Mouse (Mus musculus): ENCODE data around the gene Slc17a1. TPM values are rescaled to one million over a fixed set of nuclear protein-coding genes. Genes with fewer than 3 reads are reported as not detected.

Gene Slc17a1
- total RNA-seq (2021), result 1 to 10 TPM in 1 of 2 experiments, under 1 TPM in 1; 0.67 to 1.5 TPM
- long read RNA-seq, experiment 1, result 0 reads
- long read RNA-seq, experiment 2, transcript Slc17a1-202 (13 exons, 1,965 nt), result major isoform, 6 of 13 reads
- long read RNA-seq, experiment 2, partial matches to known transcripts, result 0 of 13 reads
- long read RNA-seq, experiment 2, other reads (novel, unspliced or antisense), result 5 of 13 reads

DNA sequence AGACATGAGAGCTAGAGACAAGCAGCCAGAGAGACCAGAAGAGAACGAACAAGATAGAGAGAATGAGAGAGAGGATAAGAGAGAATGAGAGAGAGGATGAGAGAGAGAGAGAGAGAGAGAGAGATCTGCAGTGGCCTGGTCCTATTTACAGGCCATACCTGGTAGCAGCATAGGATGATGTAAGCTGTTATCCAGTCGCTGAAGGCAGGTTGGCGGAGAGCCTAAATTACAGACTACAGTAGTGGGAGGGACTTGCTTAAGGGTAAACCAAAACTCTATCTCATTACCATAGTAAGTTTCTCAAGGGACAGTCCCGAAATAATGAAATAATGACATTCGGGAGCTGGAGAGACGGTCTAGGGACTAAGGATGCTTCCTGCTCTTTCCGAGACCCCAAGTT, at the start of gene Slc17a1:
Gene Slc17a1 (plus strand): TSS at position 346 of the 400 bp plus-strand sequence.
- peak; percentile 3 for DNase-seq

DNA sequence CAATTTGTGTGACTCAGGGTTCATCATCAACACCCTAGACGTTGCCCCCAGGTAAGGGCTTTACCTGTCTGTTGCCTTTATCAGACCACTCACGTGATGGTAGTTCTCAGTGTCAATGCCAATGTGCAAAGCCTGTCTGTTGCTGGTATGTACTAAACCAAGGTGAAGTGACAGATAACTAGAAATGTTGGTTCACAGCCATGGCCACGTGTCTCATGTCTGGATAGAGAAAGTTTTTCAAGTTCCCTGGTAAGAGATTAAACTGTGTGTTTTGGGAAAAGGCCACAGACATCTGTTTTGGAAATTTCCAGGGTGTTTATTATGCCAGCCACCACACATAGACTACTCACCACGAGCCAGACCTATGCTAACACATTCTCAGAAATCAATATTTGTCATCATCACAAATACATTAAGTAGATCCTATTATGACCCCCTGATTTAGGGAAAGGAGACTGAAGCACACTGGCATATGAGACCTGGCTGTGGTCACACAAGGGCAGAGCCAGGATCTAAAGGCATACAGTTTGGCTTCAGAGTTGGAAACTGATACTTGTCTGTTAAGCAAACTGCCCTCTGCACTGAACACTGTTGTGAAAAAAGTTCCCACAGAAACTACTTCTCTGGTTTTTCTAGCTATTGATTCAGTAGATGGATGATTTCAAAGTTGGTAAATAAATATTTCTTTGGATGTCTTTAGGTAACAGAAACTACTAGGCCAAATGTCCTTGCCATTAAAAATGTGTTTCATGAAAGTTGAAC, 47.2 kb upstream of the Slc17a1 start:
- no peak for DNase-seq

- DNase-seq, result no peak
Measured at GRCm38 (mm10) chr13:23822213-23822612, 45.3 kb upstream of the Slc17a1 start.

DNA sequence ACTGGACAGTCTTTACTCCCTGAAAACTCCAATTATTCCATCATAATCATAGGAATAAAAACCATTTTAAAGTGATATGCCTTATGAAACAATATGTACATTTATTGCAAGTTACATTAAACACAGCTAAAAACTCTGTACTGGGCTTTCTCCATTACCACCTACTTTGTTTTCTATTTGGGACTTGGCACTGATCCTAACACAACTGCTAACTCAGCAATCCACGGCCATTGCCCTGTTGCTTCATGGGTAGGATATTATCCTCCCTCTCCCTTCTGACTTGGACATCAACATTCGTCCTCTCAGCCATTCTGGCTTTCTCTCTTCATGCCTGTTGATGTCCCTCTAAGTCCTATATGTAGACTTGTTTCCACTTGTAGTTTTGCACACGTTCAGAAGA, 40.9 kb upstream of the Slc17a1 start:
- DNase-seq, result no peak

- peak; percentile 49 for DNase-seq
Measured at GRCm38 (mm10) chr13:23833053-23833452, 34.5 kb upstream of the Slc17a1 start.

- DNase-seq, result no peak
Measured at GRCm38 (mm10) chr13:23834836-23835235, 32.7 kb upstream of the Slc17a1 start.

DNA sequence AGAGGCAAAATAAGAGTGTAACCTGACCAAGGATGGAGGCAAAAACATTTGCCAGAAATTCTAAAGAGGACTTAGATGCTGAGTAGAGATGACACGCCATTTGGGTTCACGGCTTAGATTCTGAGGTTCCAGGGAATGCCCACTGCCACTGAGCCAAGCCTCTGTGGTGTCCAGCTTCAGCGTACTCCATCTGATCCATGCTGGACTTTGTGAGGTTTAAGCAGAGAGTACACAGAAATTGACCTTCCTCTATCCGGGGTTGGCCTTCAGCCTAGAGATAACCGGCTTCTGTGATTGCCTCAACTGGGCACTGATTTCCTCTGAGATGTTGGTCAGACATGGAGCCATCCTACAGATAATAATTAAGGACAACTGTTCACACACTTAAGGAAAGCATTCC, 30.9 kb upstream of the Slc17a1 start:
- peak; percentile 26 for DNase-seq

- no peak for DNase-seq
Measured at GRCm38 (mm10) chr13:23839308-23839707, 28.2 kb upstream of the Slc17a1 start, which contains the start of gene Slc17a3. Gene Slc17a3, plus strand, starts transcription at chr13:23839434.

- no peak for DNase-seq
Measured at GRCm38 (mm10) chr13:23845851-23846250, 21.7 kb upstream of the Slc17a1 start.

- no peak for DNase-seq
Measured at GRCm38 (mm10) chr13:23849299-23849698, 18.3 kb upstream of the Slc17a1 start.

GRCm38 (mm10) chr13:23856401-23856800, 11.1 kb upstream of the Slc17a1 start:
- DNase-seq, result no peak

- DNase-seq, result no peak
Measured at GRCm38 (mm10) chr13:23861815-23862214, 5.7 kb upstream of the Slc17a1 start.

- peak; percentile 9 for DNase-seq
Measured at GRCm38 (mm10) chr13:23864711-23865110, 2.8 kb upstream of the Slc17a1 start.

DNA sequence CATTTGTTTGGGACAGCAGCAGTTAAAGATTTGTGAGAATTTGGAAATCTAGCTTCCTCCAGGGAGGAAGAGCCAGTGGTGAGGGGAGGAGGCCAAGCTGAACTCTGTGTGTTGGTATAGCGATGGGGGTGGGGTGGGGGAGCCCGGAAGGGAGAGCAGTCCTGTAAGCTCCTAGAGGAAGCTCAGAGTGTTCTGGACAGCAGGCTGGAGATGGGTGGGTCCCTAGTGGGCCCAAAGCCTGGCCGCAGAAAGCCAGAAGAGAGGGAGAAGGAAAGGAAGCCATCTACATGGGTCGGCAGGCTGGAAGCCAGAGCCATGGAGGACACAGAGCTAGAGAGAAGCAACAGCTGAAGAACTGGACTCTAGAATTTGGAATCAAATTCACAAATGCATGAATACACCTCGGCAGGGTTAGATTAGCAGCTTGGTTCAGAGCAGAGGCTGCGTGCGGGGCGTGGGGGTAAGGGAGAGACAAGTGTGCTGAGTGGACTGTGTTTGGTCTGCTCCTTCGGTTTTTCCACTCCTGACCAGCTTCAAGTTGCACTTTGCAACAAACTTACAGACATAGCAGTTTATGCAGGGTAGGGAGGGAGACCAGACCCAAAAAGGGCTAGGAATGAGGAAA, 1.4 kb upstream of the Slc17a1 start:
- DNase-seq, result peak; percentile 10

GRCm38 (mm10) chr13:23867000-23867399, 550 bp upstream of the Slc17a1 start:
- no peak for DNase-seq

- no peak for DNase-seq
Measured at GRCm38 (mm10) chr13:23868790-23869533, 1.4 kb downstream of the Slc17a1 start.

GRCm38 (mm10) chr13:23869996-23870395, 2.4 kb downstream of the Slc17a1 start:
- DNase-seq, result no peak

DNA sequence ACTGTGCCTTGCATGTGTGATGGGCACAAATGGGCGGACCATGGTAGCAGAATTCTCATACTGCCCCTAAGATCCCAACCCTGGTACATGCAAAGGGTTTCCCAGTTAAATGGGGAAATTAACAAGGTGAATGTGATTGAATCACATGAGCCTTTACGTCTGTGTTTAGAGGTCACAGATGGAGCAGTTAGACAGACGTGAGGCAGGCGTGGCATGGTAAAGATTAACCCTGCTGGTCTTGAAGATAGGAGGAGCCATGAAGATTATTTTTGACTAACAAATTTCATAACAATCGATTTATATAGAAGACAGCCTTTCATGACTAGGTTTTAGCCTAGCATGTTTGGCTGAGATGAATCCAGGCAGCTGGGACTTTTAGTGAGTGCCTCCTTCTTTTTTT, 5.6 kb downstream of the Slc17a1 start:
- DNase-seq, result no peak

DNA sequence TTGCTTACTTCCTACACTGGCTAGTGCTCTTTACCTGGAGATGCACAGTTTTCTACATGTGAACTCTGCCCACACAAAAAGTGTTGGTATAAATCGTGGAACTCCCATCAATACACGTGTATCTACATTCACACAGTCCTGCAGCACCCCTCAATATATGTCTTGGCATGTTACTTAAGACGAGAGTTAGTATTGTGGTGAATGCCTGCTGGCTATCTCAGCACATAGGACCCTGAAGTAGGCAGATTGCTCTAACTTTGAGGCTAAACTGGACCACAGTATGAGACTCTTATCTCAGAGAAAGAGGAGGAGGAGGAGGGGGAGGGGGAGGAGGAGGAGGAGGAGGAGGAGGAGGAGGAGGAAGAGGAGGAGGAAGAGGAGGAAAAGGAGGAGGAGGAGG, 11.6 kb downstream of the Slc17a1 start:
- DNase-seq, result no peak

DNA sequence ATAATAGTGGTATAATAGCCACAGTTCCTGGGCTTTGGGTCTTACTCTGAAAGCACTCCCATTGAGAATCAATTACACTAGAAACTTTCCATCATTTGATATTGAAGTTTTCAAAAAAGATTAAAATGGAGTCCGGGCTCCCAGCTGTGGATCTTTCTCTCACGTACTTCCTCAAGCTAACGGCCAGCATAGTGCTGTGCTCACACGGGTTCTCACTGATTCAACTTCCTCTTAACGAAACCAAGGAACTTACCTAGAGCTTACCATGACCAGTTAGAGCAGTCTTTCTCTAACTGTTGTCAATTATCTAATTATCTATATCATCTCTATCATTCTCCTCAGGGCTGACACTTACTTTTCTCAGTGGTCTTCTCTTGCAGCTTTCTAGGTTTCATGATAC, 12.1 kb downstream of the Slc17a1 start:
- DNase-seq, result no peak

- DNase-seq, result peak; percentile 29
Measured at GRCm38 (mm10) chr13:23885540-23885939, 18.0 kb downstream of the Slc17a1 start.

GRCm38 (mm10) chr13:23887026-23887725, 19.6 kb downstream of the Slc17a1 start:
- no peak for DNase-seq

Measured in adrenal gland, postnatal 10 days (tissue).